Mouse (Mus musculus) embryonic fibroblast, embryonic 13.5 days (primary cell): ENCODE measurements around the gene Pnmt. TPM values are rescaled to one million over a fixed set of nuclear protein-coding genes. Genes with fewer than 3 reads are reported as not detected.

Source experiments
- H3K27ac ChIP-seq: 2 replicates; pipeline ENCODE4 v1.5.1; 2012; ENCODE audit warnings: low read length, control low read depth, inconsistent platforms; ENCODE audit not compliant: insufficient read depth
- H3K4me1 ChIP-seq: 2 replicates; pipeline ENCODE4 v1.6.1; 2011; ENCODE audit warnings: low read length; ENCODE audit not compliant: control insufficient read depth, insufficient read depth
- H3K4me3 ChIP-seq: 2 replicates; pipeline ENCODE4 v1.5.1; 2011; ENCODE audit warnings: mild to moderate bottlenecking, control low read depth, low read length; ENCODE audit not compliant: insufficient read depth
- CTCF ChIP-seq: IDR thresholded peaks from 2 replicates; pipeline ENCODE4 v1.5.1; 2011; ENCODE audit warnings: mild to moderate bottlenecking, control low read depth, low read length, moderate library complexity, borderline replicate concordance; ENCODE audit not compliant: insufficient read depth
- POLR2A ChIP-seq: IDR thresholded peaks from 2 replicates; pipeline ENCODE4 v1.6.1; 2011; ENCODE audit warnings: low read depth, mild to moderate bottlenecking, control low read depth, low read length, moderate library complexity
- polyA plus RNA-seq: library from polyadenylated mRNA; stranded (reverse); fragments of >200 nt; gene quantifications from 2 replicates; pipeline ENCODE4 v1.2.4, GENCODE M21; 2011; ENCODE audit warnings: low read depth; ENCODE audit not compliant: missing spikeins, insufficient read length

Pnmt gene
- polyA plus RNA-seq, 1 experiment: not detected

DNA sequence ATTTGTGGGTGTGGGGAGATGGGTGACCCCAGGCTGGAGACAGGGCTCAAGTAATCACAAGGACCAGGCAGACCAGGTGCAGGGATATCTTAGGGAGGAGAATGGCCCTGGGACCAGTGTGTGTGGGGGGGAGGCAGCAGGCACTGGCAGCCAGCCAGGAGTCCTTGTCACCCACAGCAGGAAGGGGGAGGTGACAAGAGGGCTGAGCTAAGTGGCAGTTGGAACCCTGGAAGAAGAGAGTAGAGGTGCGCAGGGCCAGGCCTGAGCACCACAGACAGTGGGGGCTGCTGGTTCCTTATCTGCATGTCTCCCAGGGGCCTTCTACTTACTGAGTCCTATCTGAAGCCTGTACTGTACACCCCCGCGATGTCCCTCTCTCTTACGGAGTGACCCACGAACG is 7.1 kb downstream of the Pnmt start:
- no peak overlapping the region for H3K4me3 ChIP-seq
- H3K4me1 ChIP-seq: no peaks in the 10 kb centered on the region
- TF ChIP-seq CTCF (no peak), POLR2A (no peak)
- no peak overlapping the region for H3K27ac ChIP-seq

DNA sequence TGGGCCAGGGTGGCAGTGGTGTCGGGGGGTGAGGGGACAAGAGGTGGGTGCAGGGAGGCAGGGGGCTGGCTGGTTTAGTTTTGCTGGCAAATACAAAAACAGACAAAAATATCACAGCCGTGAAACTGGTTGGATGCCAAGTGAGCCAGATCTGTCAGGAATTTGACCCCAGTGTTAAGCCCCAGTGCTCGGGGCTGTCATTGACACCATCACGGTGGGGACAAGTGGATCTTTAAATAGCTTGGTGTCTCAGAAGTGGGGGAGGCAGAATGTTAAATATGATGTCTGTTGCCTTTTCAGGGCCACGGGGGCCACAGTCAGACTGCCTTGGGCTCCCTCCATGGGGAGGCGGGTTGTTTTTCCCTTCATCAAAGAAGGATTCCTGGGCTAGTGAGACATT is 8.1 kb downstream of the Pnmt start:
- no peak overlapping the region for H3K4me3 ChIP-seq
- H3K27ac ChIP-seq: no peak overlapping the region
- no peaks in the 10 kb centered on the region for H3K4me1 ChIP-seq
- TF ChIP-seq CTCF: no peak
- no peak for TF ChIP-seq POLR2A

DNA sequence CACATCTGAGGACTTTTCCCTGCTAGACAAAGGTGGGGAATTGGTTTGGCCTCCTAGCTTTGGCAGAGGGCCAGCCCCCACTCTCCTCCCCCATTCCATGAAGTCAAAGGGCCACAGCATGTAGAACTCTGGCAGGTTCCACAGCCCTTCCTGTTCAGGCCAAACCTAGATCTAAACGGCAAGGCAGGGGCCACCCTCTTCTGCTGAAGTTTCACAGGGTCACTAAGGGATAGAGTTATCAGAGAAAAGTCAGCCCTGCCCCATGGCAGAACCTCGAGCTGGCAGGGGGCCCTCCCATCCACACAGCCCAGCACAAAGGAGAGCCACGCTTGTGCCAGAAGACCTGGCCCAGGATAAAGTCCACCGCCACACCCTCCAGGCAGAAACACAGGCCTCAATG is 8.8 kb downstream of the Pnmt start:
- no peak for TF ChIP-seq POLR2A
- TF ChIP-seq CTCF: no peak
- H3K4me1 ChIP-seq: no peaks in the 10 kb centered on the region
- H3K4me3 ChIP-seq: no peak overlapping the region
- no peak overlapping the region for H3K27ac ChIP-seq

DNA sequence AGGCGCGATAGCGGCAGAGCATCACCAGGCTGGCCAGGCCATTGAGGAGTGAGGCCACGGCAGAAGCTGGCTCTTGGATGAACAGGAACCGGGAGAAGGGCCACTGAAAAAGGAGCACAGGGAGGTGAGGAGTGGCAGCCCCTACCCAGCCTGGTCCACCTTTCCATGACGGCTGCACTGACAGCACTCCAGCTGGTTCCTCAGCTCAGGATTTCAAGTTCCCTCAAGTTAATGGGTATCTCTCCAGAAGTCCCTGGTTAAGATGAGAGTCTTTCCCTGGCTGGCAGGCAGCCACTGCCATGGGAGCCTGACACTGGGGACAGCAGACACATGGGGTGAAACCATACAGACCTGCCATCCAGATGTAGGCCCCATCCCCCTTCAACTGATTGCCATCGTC is 11.7 kb downstream of the Pnmt start:
- Histone ChIP-seq H3K4me3 (no peak overlapping the region), H3K27ac (no peak overlapping the region), H3K4me1 (0 out of 2 replicates have a peak, but pooled peaks cover 2% of the 10 kb centered on the region)
- no peak for TF ChIP-seq POLR2A
- no peak for TF ChIP-seq CTCF

DNA sequence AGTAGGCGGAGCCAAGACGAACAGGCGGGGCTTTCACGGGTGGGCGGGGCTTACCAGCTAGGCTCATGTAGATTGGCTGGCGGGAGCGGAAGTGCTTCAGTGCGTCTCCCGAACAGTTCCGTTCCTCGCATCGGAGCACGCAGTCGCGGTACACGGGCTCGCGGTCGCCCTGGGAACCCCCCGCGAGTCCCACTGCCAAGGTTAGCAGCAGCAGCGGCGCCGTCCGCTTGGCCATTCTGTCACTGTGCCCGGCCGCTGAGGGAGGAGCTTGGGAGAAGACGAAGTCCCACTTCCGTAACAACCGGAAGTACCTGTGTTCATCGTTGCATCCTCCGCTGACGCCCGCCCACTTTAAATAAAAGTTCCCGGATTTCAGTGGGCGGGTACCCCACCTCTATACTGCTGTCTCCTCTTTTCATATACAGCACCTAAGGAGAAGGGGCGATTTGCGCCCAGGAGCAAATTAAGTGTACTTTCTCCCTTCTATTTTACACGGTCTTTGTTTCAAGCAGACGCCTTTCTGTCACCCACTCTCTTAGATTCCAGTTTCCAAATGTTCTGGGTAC is 14.0 kb downstream of the Pnmt start, which contains the start of gene Pgap3:
Gene Pgap3 (minus strand): TSS at position 330 of the 566 bp plus-strand sequence.
- TF ChIP-seq POLR2A: peak; percentile 50
- TF ChIP-seq CTCF: no peak
- H3K27ac ChIP-seq: peak within 1 kb of the TSS; percentile 96

DNA sequence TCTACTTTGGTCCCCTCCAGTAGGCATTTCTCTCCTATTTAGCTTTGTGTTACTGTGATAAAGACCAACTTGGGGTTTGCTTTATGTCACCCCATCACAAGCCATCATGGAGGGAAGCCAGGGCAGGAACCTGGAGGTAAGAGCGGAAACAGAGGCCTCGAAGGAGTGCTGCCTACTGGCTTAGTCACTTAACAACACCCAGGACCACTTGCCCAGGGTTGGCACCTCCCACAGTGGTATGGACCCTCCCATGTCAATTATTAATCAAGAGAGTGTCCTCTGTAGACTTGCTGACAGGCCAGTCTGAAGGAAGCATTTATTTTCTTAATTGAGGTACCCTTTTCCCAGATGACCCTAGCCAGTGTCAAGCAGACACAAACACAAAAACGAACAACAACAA is 14.6 kb downstream of the Pnmt start:
- Histone ChIP-seq H3K4me1 (0 out of 2 replicates have a peak, but pooled peaks cover 2% of the 10 kb centered on the region), H3K27ac (0 out of 2 replicates have a peak overlapping the region, but pooled peaks have one; percentile 96), H3K4me3 (peak overlapping the region; percentile 90)
- TF ChIP-seq POLR2A: no peak

More for the DNA sequence above, 14.0 kb downstream of the Pnmt start, which contains the start of gene Pgap3:
- peak within 1 kb of the TSS; percentile 90 for H3K4me3 ChIP-seq
- 0 out of 2 replicates have a peak, but pooled peaks cover 2% of the 10 kb centered on the region for H3K4me1 ChIP-seq

DNA sequence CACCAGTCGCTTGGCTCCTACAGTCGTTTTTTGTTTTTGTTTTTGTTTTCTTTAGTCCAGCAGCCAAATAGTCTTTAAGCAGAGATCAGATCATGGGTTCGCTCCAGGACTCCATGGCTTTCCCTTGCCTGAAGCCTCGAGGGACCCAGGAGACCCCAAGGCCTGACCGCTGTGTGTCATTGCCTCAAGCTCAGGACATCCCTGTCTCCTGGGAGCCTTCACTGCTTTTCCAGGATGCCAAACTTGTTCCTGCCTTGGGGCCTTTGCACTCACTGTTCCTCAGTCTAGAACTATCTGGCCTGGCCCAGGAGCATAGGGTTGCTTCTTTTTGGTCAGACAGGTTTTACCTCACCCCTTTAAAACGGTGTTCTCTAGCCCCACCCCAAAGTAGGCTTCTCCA is 20.4 kb downstream of the Pnmt start:
- TF ChIP-seq POLR2A: no peak
- no peak for TF ChIP-seq CTCF
- no peak overlapping the region for H3K27ac ChIP-seq
- H3K4me1 ChIP-seq: no peaks in the 10 kb centered on the region
- no peak overlapping the region for H3K4me3 ChIP-seq

DNA sequence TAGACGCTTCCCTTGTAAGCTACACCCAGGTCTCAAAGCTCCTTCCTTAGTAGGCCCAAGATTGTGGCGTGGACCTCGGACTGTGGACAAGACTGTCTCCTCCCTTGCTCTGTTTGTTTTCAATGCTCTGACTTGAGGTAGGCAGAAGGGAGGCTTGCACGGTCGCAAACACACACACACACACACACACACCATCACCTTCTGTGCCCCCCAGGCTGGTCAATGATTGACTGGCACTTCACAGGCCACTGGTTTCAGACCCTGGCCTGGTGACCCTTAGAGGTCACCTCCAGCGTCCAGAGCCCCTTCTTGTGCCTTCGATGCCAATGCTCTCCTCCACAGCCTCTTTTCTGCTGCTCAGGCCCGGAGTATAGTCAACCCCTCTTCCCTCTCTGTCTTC is 22.6 kb downstream of the Pnmt start:
- Histone ChIP-seq H3K4me1 (0 out of 2 replicates have a peak, but pooled peaks cover 3% of the 10 kb centered on the region), H3K27ac (no peak overlapping the region), H3K4me3 (no peak overlapping the region)
- no peak for TF ChIP-seq CTCF
- TF ChIP-seq POLR2A: no peak

DNA sequence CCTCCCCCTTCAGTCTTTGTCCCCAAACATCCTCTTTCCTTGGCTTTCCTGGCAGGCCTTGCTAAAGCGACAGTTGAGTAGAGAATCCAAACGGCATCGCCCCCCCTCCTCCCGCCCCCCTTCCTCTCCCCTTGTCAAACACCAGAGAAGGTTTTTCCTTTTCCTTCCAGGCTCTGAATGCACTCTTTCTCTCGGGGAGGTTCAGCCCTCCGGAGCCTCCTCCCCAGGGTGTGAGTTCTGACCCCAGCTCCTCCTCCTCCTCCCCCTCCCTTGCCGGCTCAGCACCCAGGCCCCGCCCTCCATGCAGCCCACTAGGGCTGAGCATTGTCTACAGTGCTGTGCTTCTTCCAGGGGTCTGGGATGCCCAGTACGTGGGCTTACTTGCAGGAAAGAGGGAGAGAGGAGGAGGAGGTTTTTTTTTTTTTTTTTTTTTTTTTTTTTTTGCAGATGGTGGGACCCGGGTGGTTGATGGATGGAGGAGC is 23.1 kb downstream of the Pnmt start:
- TF ChIP-seq POLR2A: no peak
- no peak for TF ChIP-seq CTCF
- H3K4me3 ChIP-seq: no peak overlapping the region
- no peak overlapping the region for H3K27ac ChIP-seq
- H3K4me1 ChIP-seq: 0 out of 2 replicates have a peak, but pooled peaks cover 6% of the 10 kb centered on the region

DNA sequence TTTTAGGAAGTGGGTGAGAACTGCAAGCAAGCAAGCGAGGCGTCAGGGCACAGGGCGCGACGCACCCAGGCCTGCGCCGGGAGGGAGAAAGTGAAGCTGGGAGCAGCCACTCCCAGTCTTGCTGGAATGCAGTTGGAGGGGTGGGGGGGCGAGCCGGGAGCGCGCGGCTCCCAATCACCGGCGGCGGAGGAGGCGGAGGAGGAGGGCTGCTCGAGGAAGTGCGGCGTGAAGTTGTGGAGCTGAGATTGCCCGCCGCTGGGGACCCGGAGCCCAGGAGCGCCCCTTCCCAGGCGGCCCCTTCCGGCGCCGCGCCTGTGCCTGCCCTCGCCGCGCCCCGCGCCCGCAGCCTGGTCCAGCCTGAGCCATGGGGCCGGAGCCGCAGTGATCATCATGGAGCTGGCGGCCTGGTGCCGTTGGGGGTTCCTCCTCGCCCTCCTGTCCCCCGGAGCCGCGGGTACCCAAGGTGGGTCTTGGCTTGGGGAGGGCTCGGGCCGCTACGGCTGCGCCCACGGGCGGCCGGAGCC is 26.1 kb downstream of the Pnmt start, which contains the start of gene Erbb2:
Gene Erbb2 (plus strand): TSS at position 198 of the 524 bp plus-strand sequence.
- 0 out of 2 replicates have a peak, but pooled peaks cover 6% of the 10 kb centered on the region for H3K4me1 ChIP-seq
- peak within 1 kb of the TSS; percentile 63 for H3K27ac ChIP-seq
- peak; percentile 98 for TF ChIP-seq POLR2A
- TF ChIP-seq CTCF: no peak
- peak within 1 kb of the TSS; percentile 91 for H3K4me3 ChIP-seq
